Mouse (Mus musculus): ENCODE measurements around the gene Bdnf. TPM values are rescaled to one million over a fixed set of nuclear protein-coding genes. Genes with fewer than 3 reads are reported as not detected.

Bdnf gene
- polyA plus RNA-seq (2012; fragmentation: generic; extraction: Trizol) = 1 to 10 TPM; 1.9 to 5.0 TPM

DNA sequence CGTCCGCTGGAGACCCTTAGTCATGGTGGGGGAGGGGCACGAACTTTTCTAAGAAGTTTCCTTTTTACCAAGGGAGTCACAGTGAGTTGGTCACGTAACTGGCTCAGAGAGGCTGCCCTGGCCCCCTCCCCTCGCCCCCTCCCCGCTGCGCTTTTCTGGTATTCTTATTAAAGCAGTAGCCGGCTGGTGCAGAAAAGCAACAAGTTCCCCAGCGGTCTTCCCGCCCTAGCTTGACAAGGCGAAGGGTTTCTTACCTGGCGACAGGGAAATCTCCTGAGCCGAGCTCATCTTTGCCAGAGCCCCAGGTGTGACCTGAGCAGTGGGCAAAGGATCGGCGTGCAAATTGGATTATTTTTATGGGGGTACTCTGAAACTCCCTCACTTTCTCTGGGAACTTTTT lies at the start of gene Bdnf:
TSS of gene Bdnf (plus strand) at position 169 of the 400 bp plus-strand sequence.

Other genes with a start within 250 kb of the Bdnf start
- 1 to 10 TPM in 1 of 2 experiments, under 1 TPM in 1; 0.94 to 3.6 TPM for gene Lin7c, start 216.2 kb downstream of the Bdnf start, polyA plus RNA-seq (2012; fragmentation: generic; extraction: Trizol)
- gene Lgr4, start 242.9 kb downstream of the Bdnf start, polyA plus RNA-seq (2012; fragmentation: generic; extraction: Trizol) = 10 to 100 TPM in 1 of 2 experiments, under 1 TPM in 1; 0.42 to 10.4 TPM

All from C3H10T1/2 (cell line).